Mouse (Mus musculus): ENCODE results near the gene Rgs6.

Rgs6 gene

GRCm38 (mm10) chr12:82880711-82881110 is 292.6 kb downstream of the Rgs6 start:
- DNase-seq, result no peak

- DNase-seq, result no peak
Observed at GRCm38 (mm10) chr12:82883079-82883478, 295.0 kb downstream of the Rgs6 start.

GRCm38 (mm10) chr12:82894971-82895838 is 307.1 kb downstream of the Rgs6 start:
- no peak for DNase-seq

GRCm38 (mm10) chr12:82905773-82906172 is 317.7 kb downstream of the Rgs6 start:
- DNase-seq, result no peak

GRCm38 (mm10) chr12:82910846-82911245 is 322.8 kb downstream of the Rgs6 start:
- DNase-seq, result no peak

- no peak for DNase-seq
Observed at GRCm38 (mm10) chr12:82914127-82914526, 326.0 kb downstream of the Rgs6 start.

GRCm38 (mm10) chr12:82920146-82920545 is 332.1 kb downstream of the Rgs6 start:
- no peak for DNase-seq

- DNase-seq, result no peak
Observed at GRCm38 (mm10) chr12:82921287-82922015, 333.4 kb downstream of the Rgs6 start.

- DNase-seq, result peak; percentile 11 to 33
Observed at GRCm38 (mm10) chr12:82922856-82923506, 334.9 kb downstream of the Rgs6 start.

- peak; percentile 27 to 44 for DNase-seq
Observed at GRCm38 (mm10) chr12:82932706-82933461, 344.8 kb downstream of the Rgs6 start.

- peak in 1 of 2 experiments; percentile 49 for DNase-seq
Observed at GRCm38 (mm10) chr12:82935121-82935762, 347.1 kb downstream of the Rgs6 start.

GRCm38 (mm10) chr12:82935767-82936166 is 347.7 kb downstream of the Rgs6 start:
- no peak for DNase-seq

GRCm38 (mm10) chr12:82940461-82940860 is 352.4 kb downstream of the Rgs6 start:
- no peak for DNase-seq

GRCm38 (mm10) chr12:82946507-82946906 is 358.4 kb downstream of the Rgs6 start:
- DNase-seq, result peak; percentile 75 to 87

- DNase-seq, result no peak
Observed at GRCm38 (mm10) chr12:82961111-82961510, 373.0 kb downstream of the Rgs6 start.

GRCm38 (mm10) chr12:82961852-82962251 is 373.8 kb downstream of the Rgs6 start:
- DNase-seq, result no peak

- DNase-seq, result no peak
Observed at GRCm38 (mm10) chr12:82970521-82971105, 382.5 kb downstream of the Rgs6 start.

- DNase-seq, result no peak
Observed at GRCm38 (mm10) chr12:82971176-82971575, 383.1 kb downstream of the Rgs6 start.

- no peak for DNase-seq
Observed at GRCm38 (mm10) chr12:82972661-82973060, 384.6 kb downstream of the Rgs6 start.

GRCm38 (mm10) chr12:82973771-82974170 is 385.7 kb downstream of the Rgs6 start:
- no peak for DNase-seq

- DNase-seq, result no peak
Observed at GRCm38 (mm10) chr12:82978275-82978674, 390.2 kb downstream of the Rgs6 start.

GRCm38 (mm10) chr12:82982716-82983115 is 394.6 kb downstream of the Rgs6 start:
- no peak for DNase-seq

Measured in kidney, postnatal 25 days (tissue).